Mouse (Mus musculus) hindbrain, embryonic 15.5 days (tissue): Measurements from ENCODE around the gene Naglu. TPM values are rescaled to one million over a fixed set of nuclear protein-coding genes. Genes with fewer than 3 reads are reported as not detected.
A peak's percentile ranks its signal among the peaks of the same experiment; 100 is the strongest.

Experiments used
- ATAC-seq: fragments of 200-750 bp; cut with Nextera tagmentation; 2 replicates; pipeline ENCODE4 v1.8.0; 2017; ENCODE audit warnings: low read depth, moderate number of reproducible peaks, moderate TSS enrichment; ENCODE audit not compliant: low FRiP score
- H3K27ac ChIP-seq: fragments of 300-500 bp; sonication (generic); replicated peaks from 2 replicates; pipeline ENCODE4 v1.5.1; 2015; ENCODE audit warnings: mild to moderate bottlenecking, inconsistent platforms
- H3K27me3 ChIP-seq: fragments of 300-500 bp; sonication (generic); 2 replicates; pipeline ENCODE4 v1.6.1; 2015; ENCODE audit warnings: control low read depth, inconsistent platforms
- H3K36me3 ChIP-seq: fragments of 300-500 bp; sonication (generic); 2 replicates; pipeline ENCODE4 v1.6.1; 2015; ENCODE audit warnings: control low read depth, inconsistent platforms
- H3K4me1 ChIP-seq: fragments of 300-500 bp; sonication (generic); replicated peaks from 2 replicates; pipeline ENCODE4 v1.6.1; 2015; ENCODE audit warnings: control low read depth, inconsistent platforms
- H3K4me2 ChIP-seq: fragments of 300-500 bp; sonication (generic); 2 replicates; pipeline ENCODE4 v1.6.1; 2015; ENCODE audit warnings: moderate library complexity, mild to moderate bottlenecking, inconsistent platforms
- H3K4me3 ChIP-seq: fragments of 300-500 bp; sonication (generic); 2 replicates; pipeline ENCODE4 v1.5.1; 2015; ENCODE audit warnings: mild to moderate bottlenecking, inconsistent platforms
- H3K9ac ChIP-seq: fragments of 300-500 bp; sonication (generic); 2 replicates; pipeline ENCODE4 v1.6.1; 2015; ENCODE audit warnings: inconsistent platforms
- H3K9me3 ChIP-seq: fragments of 300-500 bp; sonication (generic); 2 replicates; pipeline ENCODE4 v1.6.1; 2016; ENCODE audit warnings: control low read depth, inconsistent platforms
- WGBS: fragments of 180-500 bp; shearing (Covaris S2); methylation state at CpG from one replicate; pipeline ENCODE4 v1.1.7; 2015; 5-methylcytosine and 5-hydroxymethylcytosine counted together
- polyA plus RNA-seq: library from polyadenylated mRNA; unstranded; fragments of >200 nt; fragmentation: Nextera tagmentation; extraction: Ambion mirVana; gene quantifications from 2 replicates; pipeline ENCODE4 v1.2.1, GENCODE M21; 2015

The Naglu gene
- polyA plus RNA-seq, 1 experiment from 2014 or later: 15.5 TPM

DNA sequence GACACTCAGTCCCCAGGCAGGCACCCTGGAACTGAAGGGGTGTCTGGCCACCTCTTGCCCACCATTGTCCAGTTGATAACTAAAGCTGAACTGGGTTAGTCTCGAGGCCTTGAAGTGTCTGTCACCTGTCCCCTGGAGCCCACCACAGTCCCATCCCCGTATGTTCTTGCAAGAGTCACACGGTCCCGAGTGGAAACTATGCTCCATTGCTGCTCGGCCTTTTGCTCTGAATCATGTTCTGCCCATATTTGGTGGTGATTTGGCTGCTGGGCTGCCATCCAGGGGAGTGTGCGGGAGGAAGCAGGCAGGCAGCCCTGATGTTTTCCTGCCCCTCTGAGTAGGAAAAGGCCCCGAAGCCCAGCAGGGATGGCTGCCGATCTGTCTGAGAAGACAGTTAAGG, 9.7 kb upstream of the Naglu start:
- WGBS: 67% methylated on average over 8 of the region's 8 CpGs
- peak overlapping the region; percentile 63; the same call in 1 of the 2 replicates for H3K27ac ChIP-seq
- no peaks in the 10 kb centered on the region for H3K27me3 ChIP-seq
- peaks cover 54% of the 10 kb centered on the region for H3K36me3 ChIP-seq
- no peak overlapping the region for H3K9ac ChIP-seq
- ATAC-seq: no peak
- H3K4me3 ChIP-seq: no peak overlapping the region
- H3K4me2 ChIP-seq: no peak overlapping the region
- H3K4me1 ChIP-seq: 0 out of 2 replicates have a peak, but pooled peaks cover 3% of the 10 kb centered on the region
- no peaks in the 10 kb centered on the region for H3K9me3 ChIP-seq

DNA sequence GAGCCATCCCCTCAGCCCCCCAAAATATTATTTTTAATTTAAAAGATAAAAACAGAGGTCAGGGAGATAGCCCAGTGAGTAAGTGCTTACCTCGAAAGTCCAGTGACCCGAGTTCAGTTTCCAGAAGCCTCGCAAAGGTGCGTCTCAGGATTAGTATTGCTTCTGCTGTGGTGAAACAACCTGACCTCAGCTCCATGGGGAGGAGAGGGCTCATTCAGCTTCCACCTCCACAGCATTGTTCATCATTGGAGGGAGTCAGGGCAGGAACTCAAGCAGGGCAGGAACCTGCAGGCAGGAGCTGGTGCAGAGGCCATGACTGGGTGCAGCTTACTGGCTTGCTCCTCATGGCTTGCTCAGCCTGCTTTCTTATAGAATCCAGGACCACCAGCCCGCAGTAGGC, 8.8 kb upstream of the Naglu start:
- H3K36me3 ChIP-seq: peaks cover 44% of the 10 kb centered on the region
- WGBS: 89% methylated on average over 5 of the region's 5 CpGs
- no peak for ATAC-seq

DNA sequence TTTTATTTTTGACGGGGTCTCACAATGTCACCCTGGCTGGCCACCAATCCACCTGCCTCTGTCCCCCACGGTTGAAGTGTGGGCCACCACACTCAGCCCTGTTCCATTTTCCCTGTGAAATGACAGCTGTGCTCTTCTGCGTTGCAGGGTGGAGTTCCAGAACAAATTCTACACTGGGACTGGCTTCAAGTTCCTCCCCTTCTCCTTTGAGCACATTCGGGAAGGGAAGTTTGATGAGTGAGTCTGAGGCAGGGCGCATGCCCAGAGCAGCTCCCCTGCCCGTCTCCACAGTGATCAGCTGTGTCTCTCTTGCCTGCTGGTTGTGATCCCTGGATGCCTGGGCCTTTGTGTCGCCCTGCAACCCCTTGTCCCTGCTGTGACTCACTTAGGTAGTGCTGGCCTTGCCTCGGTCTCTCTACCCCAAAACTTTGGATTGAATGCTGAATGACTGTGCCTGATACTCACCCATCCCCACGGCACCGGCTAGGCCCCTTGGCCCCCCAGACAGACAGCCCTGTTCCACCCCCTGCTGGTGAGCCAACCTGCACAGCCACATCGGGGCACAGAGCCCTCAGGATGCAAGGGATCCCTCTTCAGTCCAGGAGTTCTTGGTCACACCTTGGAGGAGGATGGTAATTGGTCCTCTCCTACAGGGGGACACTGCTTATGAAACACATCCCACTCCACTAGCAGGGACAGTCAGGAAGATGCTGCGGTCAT, 7.5 kb upstream of the Naglu start:
- peaks cover 11% of the 10 kb centered on the region for H3K4me1 ChIP-seq
- no peaks in the 10 kb centered on the region for H3K9me3 ChIP-seq
- no peaks in the 10 kb centered on the region for H3K27me3 ChIP-seq
- H3K36me3 ChIP-seq: peaks cover 35% of the 10 kb centered on the region
- no peak for ATAC-seq
- peak overlapping the region; percentile 64; the same call in 1 of the 2 replicates for H3K27ac ChIP-seq
- 74% methylated on average over 12 of the region's 12 CpGs for WGBS
- no peak overlapping the region for H3K4me2 ChIP-seq
- no peak overlapping the region for H3K4me3 ChIP-seq
- no peak overlapping the region for H3K9ac ChIP-seq

More for the DNA sequence above, 8.8 kb upstream of the Naglu start:
- Histone ChIP-seq H3K27ac (no peak overlapping the region), H3K4me2 (no peak overlapping the region), H3K27me3 (no peaks in the 10 kb centered on the region), H3K9me3 (no peaks in the 10 kb centered on the region), H3K4me3 (no peak overlapping the region), H3K9ac (no peak overlapping the region), H3K4me1 (0 out of 2 replicates have a peak, but pooled peaks cover 3% of the 10 kb centered on the region)

DNA sequence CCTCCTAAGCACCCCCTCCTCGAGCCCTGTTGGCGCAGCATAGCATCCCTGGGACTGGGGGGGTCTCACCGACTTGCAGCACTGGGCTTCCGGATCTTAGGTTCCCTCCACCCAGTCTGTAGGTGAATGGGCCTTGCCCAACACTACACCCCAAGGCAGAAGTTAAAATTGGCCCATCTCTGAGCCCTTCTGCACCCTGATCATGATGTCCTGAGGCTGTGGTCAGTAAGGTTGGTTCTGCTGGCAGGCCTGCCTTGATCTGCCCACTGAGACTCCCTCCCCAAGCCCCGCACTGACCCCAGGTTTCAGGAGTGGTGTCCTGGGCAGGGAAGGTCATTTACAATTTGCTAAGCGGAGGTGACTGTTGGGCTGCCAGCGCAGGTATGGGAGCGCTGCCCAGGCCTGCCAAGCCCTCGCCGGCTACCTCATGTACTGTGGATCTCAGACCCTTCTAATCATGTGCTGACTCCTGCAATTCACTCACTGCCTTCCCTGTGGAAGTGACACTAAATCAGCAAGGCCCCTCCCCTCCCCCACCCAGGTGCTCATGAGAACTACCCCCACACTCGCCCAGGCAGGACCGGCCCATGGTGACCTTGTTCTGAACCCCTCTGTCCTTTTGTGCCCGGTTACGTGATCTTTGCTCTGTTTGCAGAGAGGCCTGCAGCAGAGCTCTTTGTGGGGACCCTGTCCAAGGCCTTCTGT, 6.7 kb upstream of the Naglu start:
- Histone ChIP-seq H3K4me1 (peaks cover 12% of the 10 kb centered on the region), H3K27ac (peak overlapping the region; percentile 64), H3K4me3 (no peak overlapping the region), H3K9me3 (no peaks in the 10 kb centered on the region), H3K9ac (no peak overlapping the region), H3K36me3 (peaks cover 33% of the 10 kb centered on the region), H3K4me2 (no peak overlapping the region), H3K27me3 (no peaks in the 10 kb centered on the region)
- no peak for ATAC-seq
- WGBS: 76% methylated on average over 14 of the region's 14 CpGs

DNA sequence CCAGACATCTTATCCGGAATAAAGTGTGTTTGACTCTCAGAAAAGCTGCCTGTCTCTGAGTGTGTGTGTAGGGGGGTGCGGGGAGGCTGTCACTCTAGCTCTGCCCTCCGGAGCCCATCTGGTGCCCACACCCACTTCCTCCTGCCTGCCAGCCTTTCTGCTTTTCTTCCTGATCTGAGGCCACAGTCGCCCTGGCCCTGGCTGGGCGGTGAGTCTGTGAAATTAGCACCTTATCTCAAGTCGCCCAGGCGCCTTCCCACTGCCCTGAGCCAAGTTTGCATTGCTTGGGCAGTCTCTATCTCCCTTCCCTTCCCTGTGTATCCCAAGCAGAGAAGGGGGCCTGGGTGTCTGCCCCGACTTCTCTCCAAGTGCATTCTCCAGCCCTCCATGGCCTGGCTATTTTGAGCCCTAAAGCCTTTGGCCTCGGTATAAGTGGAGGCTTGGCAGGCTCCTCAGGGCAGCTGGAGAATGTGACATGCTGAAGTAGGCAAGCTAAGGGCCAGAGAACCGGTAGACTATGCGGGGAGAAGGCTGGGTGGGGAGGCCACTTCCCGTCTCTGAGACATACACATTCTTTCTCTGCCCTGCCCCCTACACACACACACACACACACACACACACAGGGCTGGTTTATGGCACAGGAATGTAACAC, 6.0 kb upstream of the Naglu start:
- Histone ChIP-seq H3K9me3 (no peaks in the 10 kb centered on the region), H3K27ac (peak overlapping the region; percentile 64), H3K4me3 (no peak overlapping the region), H3K4me2 (no peak overlapping the region), H3K36me3 (peaks cover 26% of the 10 kb centered on the region), H3K9ac (no peak overlapping the region), H3K4me1 (peaks cover 12% of the 10 kb centered on the region), H3K27me3 (no peaks in the 10 kb centered on the region)
- no peak; the same call in 1 of the 2 replicates for ATAC-seq
- WGBS: 59% methylated on average over 12 of the region's 12 CpGs

DNA sequence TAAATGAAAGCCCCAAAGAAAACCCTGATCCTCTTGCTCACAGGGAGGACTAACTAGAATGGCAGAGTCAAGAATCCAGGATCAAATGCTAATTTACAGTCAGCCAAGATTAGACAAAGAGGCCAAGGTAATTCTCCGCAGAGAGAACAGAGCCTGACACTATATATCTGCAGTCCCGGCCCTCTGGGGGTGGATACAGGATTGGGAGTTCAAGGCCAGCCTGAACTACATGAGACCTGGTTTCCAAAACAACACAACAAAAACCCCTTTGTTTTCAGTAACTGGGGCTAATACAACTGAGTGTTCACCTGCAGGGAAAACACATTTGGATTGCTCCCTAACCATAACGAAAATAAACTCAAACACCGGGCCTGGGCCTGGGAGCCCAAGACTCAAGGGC, 5.3 kb upstream of the Naglu start:
- no peak for ATAC-seq
- Histone ChIP-seq H3K4me3 (no peak overlapping the region), H3K4me1 (peaks cover 16% of the 10 kb centered on the region), H3K27ac (peak overlapping the region; percentile 64), H3K9me3 (no peaks in the 10 kb centered on the region), H3K27me3 (no peaks in the 10 kb centered on the region), H3K36me3 (peaks cover 22% of the 10 kb centered on the region), H3K9ac (no peak overlapping the region), H3K4me2 (no peak overlapping the region)
- WGBS: 85% methylated on average over 4 of the region's 4 CpGs

- H3K4me3 ChIP-seq: no peak overlapping the region
- no peak overlapping the region; the same call in 1 of the 2 replicates for H3K27ac ChIP-seq
- H3K4me2 ChIP-seq: no peak overlapping the region
- no peaks in the 10 kb centered on the region for H3K27me3 ChIP-seq
- peaks cover 19% of the 10 kb centered on the region for H3K4me1 ChIP-seq
- WGBS: 91% methylated on average over 9 of the region's 9 CpGs
- peaks cover 20% of the 10 kb centered on the region for H3K36me3 ChIP-seq
- ATAC-seq: no peak
- no peak overlapping the region for H3K9ac ChIP-seq
- H3K9me3 ChIP-seq: no peaks in the 10 kb centered on the region
These were observed 4.8 kb upstream of the Naglu start for GRCm38 (mm10) chr11:101065002-101065401.

DNA sequence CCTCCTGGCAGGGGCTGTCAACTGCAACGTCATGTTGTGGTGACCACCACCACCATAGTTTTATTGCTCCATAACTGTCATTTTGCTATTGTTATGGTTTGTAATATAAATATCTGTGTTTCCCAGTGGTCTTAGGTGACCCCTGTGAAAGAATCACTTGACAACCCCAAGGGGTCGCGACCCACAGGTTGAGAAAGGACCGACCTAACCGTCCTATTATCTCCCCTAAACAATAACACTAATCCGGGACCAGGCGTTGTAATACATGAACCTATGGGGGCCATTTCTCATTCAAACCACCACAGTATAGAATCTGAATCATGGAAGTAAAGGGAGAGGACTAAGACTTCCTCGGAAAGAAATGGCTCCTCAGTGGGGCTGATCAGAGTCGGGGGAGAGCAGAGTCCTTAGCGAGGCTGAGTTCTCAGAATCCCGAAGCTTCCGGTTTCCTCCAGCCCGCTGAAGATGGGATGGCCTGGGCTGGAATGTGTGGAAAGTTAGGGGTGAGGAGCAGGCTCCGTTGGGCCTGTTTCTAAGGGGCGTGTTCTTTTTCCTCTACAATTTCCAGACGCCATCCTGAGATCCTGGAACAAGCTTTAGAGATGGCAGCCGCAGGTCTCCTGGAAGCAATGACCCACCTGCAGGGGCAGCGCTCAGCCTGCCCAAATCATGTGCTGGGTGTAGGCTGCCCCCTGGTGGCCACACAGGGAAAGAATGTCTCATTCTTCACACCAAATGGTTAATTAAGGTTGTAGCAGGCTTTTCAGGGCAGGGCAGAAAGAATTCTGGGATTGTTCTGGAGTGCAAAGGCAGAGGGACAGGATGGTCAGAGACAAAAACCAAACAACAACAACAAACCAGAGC, 3.0 kb upstream of the Naglu start:
- H3K36me3 ChIP-seq: peaks cover 14% of the 10 kb centered on the region
- WGBS: 22% methylated on average over 18 of the region's 18 CpGs
- peak overlapping the region; percentile 46; the same call in 1 of the 2 replicates for H3K27ac ChIP-seq
- H3K9ac ChIP-seq: no peak overlapping the region
- peak overlapping the region; percentile 26 for H3K4me3 ChIP-seq
- H3K9me3 ChIP-seq: no peaks in the 10 kb centered on the region
- H3K4me1 ChIP-seq: peaks cover 28% of the 10 kb centered on the region
- H3K4me2 ChIP-seq: peak overlapping the region; percentile 56
- ATAC-seq: no peak
- H3K27me3 ChIP-seq: no peaks in the 10 kb centered on the region

DNA sequence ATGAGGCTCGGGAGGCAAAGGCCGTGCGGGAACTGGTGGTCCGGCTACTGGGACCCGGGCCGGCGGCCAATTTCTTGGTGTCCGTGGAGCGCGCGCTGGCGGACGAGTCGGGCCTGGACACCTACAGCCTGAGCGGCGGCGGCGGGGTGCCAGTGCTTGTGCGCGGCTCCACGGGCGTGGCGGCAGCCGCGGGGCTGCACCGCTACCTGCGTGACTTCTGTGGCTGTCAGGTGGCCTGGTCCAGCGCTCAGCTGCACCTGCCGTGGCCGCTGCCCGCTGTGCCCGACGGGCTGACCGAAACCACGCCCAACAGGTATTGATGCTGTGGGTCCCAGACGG, 346 bp downstream of the Naglu start:
- peak overlapping the region; percentile 66 for H3K9ac ChIP-seq
- H3K27ac ChIP-seq: peak overlapping the region; percentile 85
- H3K27me3 ChIP-seq: no peaks in the 10 kb centered on the region
- peak overlapping the region; percentile 77 for H3K4me2 ChIP-seq
- peaks cover 24% of the 10 kb centered on the region for H3K4me1 ChIP-seq
- WGBS: under 1% methylated on average over 36 of the region's 36 CpGs
- H3K4me3 ChIP-seq: peak overlapping the region; percentile 80
- peak; percentile 74 for ATAC-seq
- no peaks in the 10 kb centered on the region for H3K9me3 ChIP-seq
- H3K36me3 ChIP-seq: no peaks in the 10 kb centered on the region

DNA sequence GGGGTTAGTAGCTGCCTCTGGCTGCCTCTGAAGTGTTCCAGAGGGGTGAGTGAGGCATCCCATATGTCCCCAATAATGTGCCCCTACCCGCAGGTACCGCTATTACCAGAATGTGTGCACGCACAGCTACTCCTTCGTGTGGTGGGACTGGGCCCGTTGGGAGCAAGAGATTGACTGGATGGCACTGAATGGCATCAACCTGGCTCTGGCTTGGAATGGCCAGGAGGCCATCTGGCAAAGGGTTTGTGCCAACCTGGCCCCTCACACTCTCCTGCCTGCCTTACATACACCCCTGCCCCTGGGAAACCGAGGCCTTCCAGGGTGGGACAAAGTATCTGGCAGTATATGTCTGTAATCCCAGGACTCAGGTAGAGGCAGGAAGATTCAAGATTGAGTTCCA, 1.2 kb downstream of the Naglu start:
- peaks cover 24% of the 10 kb centered on the region for H3K4me1 ChIP-seq
- no peak overlapping the region for H3K27ac ChIP-seq
- no peaks in the 10 kb centered on the region for H3K27me3 ChIP-seq
- H3K9ac ChIP-seq: peak overlapping the region; percentile 66; the same call in 1 of the 2 replicates
- peak overlapping the region; percentile 80; the same call in 1 of the 2 replicates for H3K4me3 ChIP-seq
- WGBS: 64% methylated on average over 6 of the region's 6 CpGs
- H3K36me3 ChIP-seq: no peaks in the 10 kb centered on the region
- peak; percentile 9; the same call in 1 of the 2 replicates for ATAC-seq
- peak overlapping the region; percentile 77 for H3K4me2 ChIP-seq
- no peaks in the 10 kb centered on the region for H3K9me3 ChIP-seq

- WGBS: 82% methylated on average over 14 of the region's 14 CpGs
- H3K9me3 ChIP-seq: no peaks in the 10 kb centered on the region
- no peak overlapping the region for H3K27ac ChIP-seq
- H3K4me2 ChIP-seq: no peak overlapping the region
- no peaks in the 10 kb centered on the region for H3K36me3 ChIP-seq
- H3K4me1 ChIP-seq: peaks cover 20% of the 10 kb centered on the region
- ATAC-seq: no peak
- H3K27me3 ChIP-seq: peaks cover 3% of the 10 kb centered on the region
- H3K4me3 ChIP-seq: no peak overlapping the region
- no peak overlapping the region for H3K9ac ChIP-seq
These were observed 2.1 kb downstream of the Naglu start for GRCm38 (mm10) chr11:101071810-101072428.
